Mouse (Mus musculus): Measurements from ENCODE around the gene Hist1h3f.
"Not testable (repeated sequence)": the region's sequence is repeated elsewhere in the genome, so short reads cannot be mapped to it uniquely, and the experiment has no call there.

GRCm38 (mm10) chr13:23551146-23551834, 7.4 kb downstream of the Hist1h3f start, which contains the start of gene Hist1h4f:
- TF ChIP-seq CTCF (IDR thresholded peaks at IDR 0.05; ENCODE audit: extremely low read depth, insufficient read length, insufficient replicate concordance, low read depth, low read length) = not testable (repeated sequence)
- TF ChIP-seq POLR2A (IDR thresholded peaks at IDR 0.05; ENCODE audit: low read depth, low read length) = peak; percentile 85

Measured in small intestine, adult 2 months (tissue).